Mouse (Mus musculus) bone marrow, adult 2 months (tissue): Measurements from ENCODE around the gene Slc35f3. TPM values are rescaled to one million over a fixed set of nuclear protein-coding genes. Genes with fewer than 3 reads are reported as not detected.
A peak's percentile ranks its signal among the peaks of the same experiment; 100 is the strongest.

Source experiments
- H3K27ac ChIP-seq: fragments of 200-500 bp; 2 replicates; pipeline ENCODE4 v1.5.1; 2012; ENCODE audit warnings: low read depth, mild to moderate bottlenecking, control low read depth, inconsistent platforms, low read length; ENCODE audit not compliant: control insufficient read depth, poor library complexity, insufficient read depth
- H3K4me1 ChIP-seq: fragments of 200-500 bp; 2 replicates; pipeline ENCODE4 v1.6.1; 2011; ENCODE audit warnings: low read length; ENCODE audit not compliant: control insufficient read depth, insufficient read depth
- H3K4me3 ChIP-seq: fragments of 200-500 bp; replicated peaks from 2 replicates; pipeline ENCODE3; 2011; ENCODE audit warnings: mild to moderate bottlenecking, low read depth, low read length, control low read depth; ENCODE audit not compliant: control insufficient read depth
- CTCF ChIP-seq: fragments of 200-500 bp; IDR thresholded peaks from 2 replicates; pipeline ENCODE4 v1.5.1; 2011; ENCODE audit warnings: low read length, control low read depth; ENCODE audit not compliant: control insufficient read depth, insufficient read depth
- POLR2A ChIP-seq: fragments of 200-500 bp; IDR thresholded peaks from 2 replicates; pipeline ENCODE4 v1.6.1; 2011; ENCODE audit warnings: low read depth, mild to moderate bottlenecking, control low read depth, low read length, borderline replicate concordance; ENCODE audit not compliant: control insufficient read depth
- WGBS: fragments of 180-500 bp; shearing (Covaris S2); methylation state at CpG from one replicate; pipeline ENCODE4 v1.1.7; 2018; 5-methylcytosine and 5-hydroxymethylcytosine counted together
- polyA plus RNA-seq: library from polyadenylated mRNA; stranded (reverse); fragments of >200 nt; gene quantifications from 2 replicates; pipeline ENCODE4 v1.2.4, GENCODE M21; 2011; ENCODE audit warnings: low replicate concordance; ENCODE audit not compliant: missing spikeins, insufficient read depth, insufficient read length

Gene Slc35f3
- polyA plus RNA-seq, 1 experiment = not detected

GRCm38 (mm10) chr8:126433827-126434226, 135.5 kb downstream of the Slc35f3 start:
- H3K4me1 ChIP-seq = no peaks in the 10 kb centered on the region
- WGBS = 82% methylated on average over 7 of the region's 7 CpGs
- H3K27ac ChIP-seq = no peak overlapping the region
- TF ChIP-seq CTCF (0 out of 2 replicates have a peak, but pooled peaks have one; percentile 7), POLR2A (no peak)
- H3K4me3 ChIP-seq = no peak overlapping the region

- no peaks in the 10 kb centered on the region for H3K4me1 ChIP-seq
- TF ChIP-seq CTCF (no peak), POLR2A (no peak)
- WGBS = 76% methylated on average over 2 of the region's 2 CpGs
- no peak overlapping the region for H3K27ac ChIP-seq
- no peak overlapping the region for H3K4me3 ChIP-seq
These were observed 140.6 kb downstream of the Slc35f3 start for GRCm38 (mm10) chr8:126438937-126439336.

Other genes starting within 250 kb of the Slc35f3 start
- 7.6 and 10.1 TPM in 2 replicates for gene Coa6, start 124.0 kb downstream of the Slc35f3 start, polyA plus RNA-seq
- gene Tarbp1, start 176.5 kb downstream of the Slc35f3 start, polyA plus RNA-seq = 1.4 and 2.9 TPM in 2 replicates